Mouse (Mus musculus) E14TG2a.4 (cell line): ENCODE results near the gene Gm3336.

Source experiments
- H3K27me3 ChIP-seq: 2 replicates; pipeline ENCODE4 v1.6.1; 2014; ENCODE audit warnings: low read length, control low read depth; ENCODE audit not compliant: insufficient read depth
- H3K36me3 ChIP-seq: 2 replicates; pipeline ENCODE4 v1.6.1; 2014; ENCODE audit warnings: low read length, control low read depth; ENCODE audit not compliant: insufficient read depth
- H3K4me1 ChIP-seq: replicated peaks from 2 replicates; pipeline ENCODE4 v1.6.1; 2014; ENCODE audit warnings: low read depth, low read length, control low read depth
- H3K4me3 ChIP-seq: replicated peaks from 2 replicates; pipeline ENCODE4 v1.5.1; 2014; ENCODE audit warnings: mild to moderate bottlenecking, low read length
- H3K9me3 ChIP-seq: 2 replicates; pipeline ENCODE4 v1.6.1; 2014; ENCODE audit warnings: low read length, control low read depth
- CTCF ChIP-seq: conservative IDR thresholded peaks from 2 replicates; pipeline ENCODE4 v1.5.1; 2014; ENCODE audit warnings: low read length
- NANOG ChIP-seq: IDR thresholded peaks from 2 replicates; pipeline ENCODE4 v1.6.1; 2014; ENCODE audit warnings: borderline replicate concordance, low read length, mixed read lengths
- POU5F1 ChIP-seq: IDR thresholded peaks from 2 replicates; pipeline ENCODE4 v1.6.1; 2014; ENCODE audit warnings: low read length, borderline replicate concordance

Gm3336 gene

GRCm38 (mm10) chr8:70744806-70745205 lies 26.5 kb downstream of the Gm3336 start:
- TF ChIP-seq POU5F1 (no peak), NANOG (no peak), CTCF (no peak)
- peaks cover 78% of the 10 kb centered on the region for H3K4me1 ChIP-seq
- H3K27me3 ChIP-seq, result peaks cover 90% of the 10 kb centered on the region
- no peaks in the 10 kb centered on the region for H3K36me3 ChIP-seq
- peak overlapping the region; percentile 10; the same call in 1 of the 2 replicates for H3K4me3 ChIP-seq
- H3K9me3 ChIP-seq, result no peaks in the 10 kb centered on the region

DNA sequence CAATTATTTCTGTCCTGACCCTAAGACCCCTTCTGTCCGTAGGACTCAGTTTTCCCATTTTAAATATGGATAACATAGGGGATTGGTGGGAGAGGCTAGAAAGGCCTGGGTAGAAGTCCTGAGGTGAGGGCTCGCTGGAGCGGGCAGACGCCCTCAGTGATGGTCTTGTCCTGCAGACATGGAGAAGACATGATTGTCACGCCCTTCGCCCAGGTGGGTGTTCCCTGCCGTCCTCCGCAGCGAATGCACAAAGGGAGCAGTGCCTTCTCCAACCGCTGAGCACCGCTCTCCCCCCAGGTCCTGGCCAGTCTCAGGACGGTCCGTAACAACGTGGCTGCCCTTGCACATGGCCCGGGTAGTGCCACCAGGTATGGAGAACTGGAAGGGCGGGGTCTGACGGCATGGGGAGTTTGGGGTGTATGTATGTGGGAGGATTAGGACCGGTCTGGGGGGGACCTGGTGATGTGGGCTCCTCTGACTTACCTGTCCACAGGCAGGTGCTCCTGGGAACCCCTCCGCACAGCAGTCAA lies 27.4 kb downstream of the Gm3336 start:
- TF ChIP-seq POU5F1 (no peak), CTCF (no peak), NANOG (no peak)
- no peaks in the 10 kb centered on the region for H3K9me3 ChIP-seq

GRCm38 (mm10) chr8:70746676-70747075 lies 28.3 kb downstream of the Gm3336 start:
- Histone ChIP-seq H3K36me3 (no peaks in the 10 kb centered on the region), H3K4me1 (peaks cover 76% of the 10 kb centered on the region), H3K4me3 (no peak overlapping the region), H3K9me3 (no peaks in the 10 kb centered on the region), H3K27me3 (peaks cover 83% of the 10 kb centered on the region)
- TF ChIP-seq CTCF (no peak), POU5F1 (no peak), NANOG (no peak)

More for the DNA sequence above, 27.4 kb downstream of the Gm3336 start:
- peaks cover 78% of the 10 kb centered on the region for H3K4me1 ChIP-seq
- H3K4me3 ChIP-seq, result no peak overlapping the region
- no peaks in the 10 kb centered on the region for H3K36me3 ChIP-seq
- H3K27me3 ChIP-seq, result peaks cover 90% of the 10 kb centered on the region

DNA sequence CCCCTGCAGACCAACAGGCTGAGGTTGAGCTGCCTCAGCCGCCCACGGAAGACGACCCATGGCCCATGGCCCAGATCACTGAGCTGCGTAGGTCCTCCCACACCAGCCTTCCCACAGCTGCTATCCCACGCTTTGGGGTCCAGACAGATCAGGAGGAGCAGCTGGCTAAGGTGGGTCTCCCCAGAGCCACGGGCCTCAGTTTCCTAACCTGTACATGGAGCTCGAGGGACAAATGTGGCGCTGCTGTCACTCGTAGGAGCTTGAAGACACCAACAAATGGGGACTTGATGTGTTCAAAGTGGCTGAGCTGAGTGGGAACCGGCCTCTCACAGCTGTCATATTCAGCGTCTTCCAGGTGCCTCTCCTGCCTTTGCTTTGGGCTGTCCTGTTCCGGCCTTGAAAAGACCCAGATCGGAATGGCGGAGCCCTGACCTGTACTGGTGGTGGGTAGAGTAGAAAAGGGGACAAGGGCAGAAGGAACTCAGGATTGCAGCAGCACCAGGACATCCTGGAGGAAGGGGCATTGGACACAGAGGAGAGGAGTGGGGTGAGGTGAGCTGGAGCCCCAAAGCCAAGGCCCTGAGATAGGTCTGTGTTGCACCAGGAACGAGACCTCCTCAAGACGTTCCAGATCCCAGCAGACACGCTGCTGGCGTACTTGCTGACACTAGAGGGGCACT lies 29.0 kb downstream of the Gm3336 start:
- Histone ChIP-seq H3K4me1 (peaks cover 73% of the 10 kb centered on the region), H3K27me3 (peaks cover 76% of the 10 kb centered on the region), H3K9me3 (no peaks in the 10 kb centered on the region), H3K4me3 (peak overlapping the region; percentile 46), H3K36me3 (no peaks in the 10 kb centered on the region)
- TF ChIP-seq CTCF (no peak), NANOG (no peak), POU5F1 (no peak)

GRCm38 (mm10) chr8:70748246-70749096 lies 30.1 kb downstream of the Gm3336 start:
- H3K27me3 ChIP-seq, result peaks cover 65% of the 10 kb centered on the region
- peak overlapping the region; percentile 50 for H3K4me3 ChIP-seq
- no peaks in the 10 kb centered on the region for H3K36me3 ChIP-seq
- TF ChIP-seq NANOG (no peak), POU5F1 (no peak), CTCF (no peak)
- no peaks in the 10 kb centered on the region for H3K9me3 ChIP-seq
- peaks cover 73% of the 10 kb centered on the region for H3K4me1 ChIP-seq

GRCm38 (mm10) chr8:70749097-70749674 lies 30.8 kb downstream of the Gm3336 start:
- Histone ChIP-seq H3K9me3 (no peaks in the 10 kb centered on the region), H3K36me3 (no peaks in the 10 kb centered on the region), H3K4me1 (peaks cover 73% of the 10 kb centered on the region), H3K4me3 (peak overlapping the region; percentile 50), H3K27me3 (peaks cover 57% of the 10 kb centered on the region)
- TF ChIP-seq CTCF, result no peak
- TF ChIP-seq NANOG, result no peak
- no peak for TF ChIP-seq POU5F1

GRCm38 (mm10) chr8:70750128-70750680 lies 31.9 kb downstream of the Gm3336 start:
- Histone ChIP-seq H3K4me1 (peaks cover 68% of the 10 kb centered on the region), H3K27me3 (peaks cover 50% of the 10 kb centered on the region), H3K9me3 (no peaks in the 10 kb centered on the region), H3K4me3 (no peak overlapping the region), H3K36me3 (no peaks in the 10 kb centered on the region)
- TF ChIP-seq NANOG (no peak), CTCF (no peak), POU5F1 (no peak)
